Mouse (Mus musculus) cortical plate, adult 2 months (tissue): ENCODE data around the gene Cldn1. TPM values are rescaled to one million over a fixed set of nuclear protein-coding genes. Genes with fewer than 3 reads are reported as not detected.
A peak's percentile ranks its signal among the peaks of the same experiment; 100 is the strongest.

ENCODE experiments used
- H3K27ac ChIP-seq: fragments of 200-500 bp; 2 replicates; pipeline ENCODE4 v1.5.1; 2012; ENCODE audit warnings: low read length, control low read depth, inconsistent platforms; ENCODE audit not compliant: insufficient read depth
- H3K4me1 ChIP-seq: fragments of 200-500 bp; 2 replicates; pipeline ENCODE4 v1.6.1; 2011; ENCODE audit warnings: low read length; ENCODE audit not compliant: control insufficient read depth, insufficient read depth
- H3K4me3 ChIP-seq: fragments of 200-500 bp; 2 replicates; pipeline ENCODE4 v1.5.1; 2011; ENCODE audit warnings: mild to moderate bottlenecking, low read length, control low read depth; ENCODE audit not compliant: insufficient read depth
- CTCF ChIP-seq: fragments of 200-500 bp; IDR thresholded peaks from 2 replicates; pipeline ENCODE4 v1.5.1; 2011; ENCODE audit warnings: mild to moderate bottlenecking, control low read depth, low read length; ENCODE audit not compliant: insufficient read depth; ENCODE audit errors: extremely low read depth
- POLR2A ChIP-seq: fragments of 200-500 bp; IDR thresholded peaks from 2 replicates; pipeline ENCODE4 v1.6.1; 2011; ENCODE audit warnings: mild to moderate bottlenecking, low read length, control low read depth; ENCODE audit not compliant: insufficient read depth; ENCODE audit errors: extremely low read depth
- polyA plus RNA-seq: library from polyadenylated mRNA; depleted of rRNA; stranded (reverse); fragments of >200 nt; gene quantifications from 2 replicates; pipeline ENCODE4 v1.2.3, GENCODE M21; 2012; rRNA removed

Gene Cldn1
- 1.4 and 1.5 TPM in 2 replicates for polyA plus RNA-seq

DNA sequence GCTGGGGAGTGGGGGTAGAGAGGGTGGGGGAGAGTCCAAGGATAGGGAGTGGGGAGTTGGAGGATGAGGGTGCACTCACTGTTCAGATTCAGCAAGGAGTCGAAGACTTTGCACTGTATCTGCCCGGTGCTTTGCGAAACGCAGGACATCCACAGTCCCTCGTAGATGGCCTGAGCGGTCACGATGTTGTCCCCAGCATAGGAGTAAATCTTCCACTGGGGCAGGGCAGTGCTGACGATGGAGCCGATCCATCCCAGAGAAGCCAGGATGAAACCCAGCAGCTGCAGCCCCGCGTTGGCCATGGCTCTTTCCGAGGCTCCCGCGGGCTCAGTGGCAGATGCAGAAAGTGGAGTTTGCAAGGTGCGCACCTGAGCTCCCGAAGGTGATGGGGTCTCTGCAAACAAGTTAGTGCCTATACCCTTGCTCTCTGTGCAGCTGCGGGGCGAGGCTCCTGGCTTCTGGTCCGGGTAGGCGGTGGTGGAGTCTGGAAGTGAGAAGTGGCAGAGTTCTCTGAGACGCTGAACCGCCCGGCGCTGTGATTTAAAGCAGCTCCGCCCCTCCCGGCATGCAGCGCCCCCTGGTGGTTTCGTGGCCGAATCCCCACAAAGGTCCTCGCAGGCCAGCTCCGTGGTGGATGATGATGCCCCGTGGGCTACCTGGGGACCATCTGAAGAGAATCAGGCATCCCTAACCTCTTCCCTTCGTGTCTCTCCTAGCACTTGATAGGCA, at the start of gene Cldn1:
TSS of gene Cldn1 (minus strand) at position 517 of the 729 bp plus-strand sequence.
- TF ChIP-seq CTCF (peak; percentile 55), POLR2A (no peak)
- Histone ChIP-seq H3K4me1 (no peaks in the 10 kb centered on the region), H3K4me3 (peak within 1 kb of the TSS; percentile 49), H3K27ac (no peak within 1 kb of the TSS)

DNA sequence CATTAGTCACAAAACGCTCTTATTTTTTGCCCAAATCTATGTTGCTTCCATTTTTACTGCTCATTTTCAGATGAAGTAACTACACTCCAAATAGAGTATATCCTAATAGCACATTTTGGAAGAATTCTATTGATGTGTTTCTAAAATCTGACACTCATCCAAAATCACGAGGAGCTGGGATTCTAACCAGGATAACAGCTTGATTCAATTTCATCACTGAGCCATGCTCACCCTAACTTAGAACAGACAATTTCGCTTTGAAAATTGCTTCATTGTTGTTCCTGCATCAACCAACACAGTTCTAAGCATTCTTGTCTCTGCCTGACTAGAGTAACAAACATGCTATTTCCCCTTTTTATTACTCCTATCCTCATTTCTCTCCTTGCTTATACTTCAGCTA, 47.0 kb upstream of the Cldn1 start:
- Histone ChIP-seq H3K4me1 (no peaks in the 10 kb centered on the region), H3K27ac (no peak overlapping the region), H3K4me3 (no peak overlapping the region)
- no peak for TF ChIP-seq CTCF
- no peak for TF ChIP-seq POLR2A

- no peak overlapping the region for H3K4me3 ChIP-seq
- TF ChIP-seq POLR2A, result no peak
- no peak for TF ChIP-seq CTCF
Measured at GRCm38 (mm10) chr16:26404070-26404469, 32.4 kb upstream of the Cldn1 start.

GRCm38 (mm10) chr16:26400971-26401370, 29.3 kb upstream of the Cldn1 start:
- Histone ChIP-seq H3K27ac (no peak overlapping the region), H3K4me1 (no peaks in the 10 kb centered on the region), H3K4me3 (no peak overlapping the region)
- TF ChIP-seq POLR2A, result no peak
- no peak for TF ChIP-seq CTCF

More at GRCm38 (mm10) chr16:26404070-26404469, 32.4 kb upstream of the Cldn1 start:
- Histone ChIP-seq H3K27ac (no peak overlapping the region), H3K4me1 (no peaks in the 10 kb centered on the region)

GRCm38 (mm10) chr16:26400549-26400948, 28.9 kb upstream of the Cldn1 start:
- TF ChIP-seq POLR2A (no peak), CTCF (no peak)
- H3K4me3 ChIP-seq, result no peak overlapping the region
- no peak overlapping the region for H3K27ac ChIP-seq
- no peaks in the 10 kb centered on the region for H3K4me1 ChIP-seq

- no peak for TF ChIP-seq CTCF
- no peak for TF ChIP-seq POLR2A
- H3K4me1 ChIP-seq, result no peaks in the 10 kb centered on the region
- H3K27ac ChIP-seq, result no peak overlapping the region
- H3K4me3 ChIP-seq, result no peak overlapping the region
Measured at GRCm38 (mm10) chr16:26390936-26391335, 19.3 kb upstream of the Cldn1 start.

- no peak for TF ChIP-seq POLR2A
- Histone ChIP-seq H3K27ac (no peak overlapping the region), H3K4me1 (no peaks in the 10 kb centered on the region), H3K4me3 (no peak overlapping the region)
Measured at GRCm38 (mm10) chr16:26386159-26386558, 14.5 kb upstream of the Cldn1 start.

DNA sequence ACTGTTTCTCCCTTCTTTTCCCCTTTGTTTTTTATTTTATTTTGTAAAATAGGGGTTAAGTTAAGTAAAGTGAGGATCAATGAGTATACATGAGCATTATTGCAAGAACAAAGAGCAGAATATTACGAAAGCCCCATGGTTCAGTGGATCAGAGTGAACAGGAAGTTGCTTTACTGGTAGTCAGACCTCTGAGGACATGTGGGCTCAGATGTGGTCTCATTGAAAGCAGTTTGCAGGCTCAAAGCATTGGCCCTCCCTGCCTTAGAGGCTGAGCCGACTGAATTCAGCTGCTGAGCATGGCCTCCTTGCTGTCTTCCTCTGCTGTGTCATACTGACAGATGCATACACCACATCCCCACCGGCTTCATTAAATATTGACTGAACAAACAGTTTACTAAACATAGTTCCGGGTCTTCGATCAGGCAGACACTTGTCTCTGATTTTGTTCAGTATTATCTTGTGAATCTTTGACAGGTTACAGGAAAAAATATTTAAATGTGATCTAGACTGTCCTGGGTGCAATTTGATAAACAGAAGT, 12.5 kb upstream of the Cldn1 start:
- Histone ChIP-seq H3K4me3 (no peak overlapping the region), H3K4me1 (no peaks in the 10 kb centered on the region), H3K27ac (no peak overlapping the region)
- no peak for TF ChIP-seq CTCF
- no peak for TF ChIP-seq POLR2A

- H3K27ac ChIP-seq, result no peak overlapping the region
- no peak for TF ChIP-seq CTCF
- no peak for TF ChIP-seq POLR2A
- H3K4me3 ChIP-seq, result no peak overlapping the region
- no peaks in the 10 kb centered on the region for H3K4me1 ChIP-seq
Measured at GRCm38 (mm10) chr16:26377170-26377569, 5.5 kb upstream of the Cldn1 start.

DNA sequence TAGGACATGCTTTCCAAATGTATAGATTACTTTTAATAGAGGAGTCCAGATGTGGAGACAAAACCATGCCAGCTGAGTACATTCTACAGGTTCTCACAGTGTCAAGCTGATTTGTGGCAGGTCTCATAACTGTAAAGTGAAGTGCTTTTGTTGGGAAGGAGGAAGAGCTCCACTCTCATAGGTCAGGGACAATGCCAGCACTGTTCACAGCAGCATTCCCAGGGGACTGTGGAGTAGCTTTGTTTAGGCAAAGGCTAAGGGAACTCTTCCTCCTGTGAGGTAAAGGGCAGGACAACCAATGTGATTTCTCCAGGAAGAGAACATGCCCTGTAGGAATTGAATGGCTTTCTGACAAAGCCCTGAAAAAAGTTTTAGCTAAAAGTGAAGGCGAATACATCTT, 1.5 kb downstream of the Cldn1 start:
- no peak overlapping the region for H3K4me3 ChIP-seq
- H3K4me1 ChIP-seq, result no peaks in the 10 kb centered on the region
- no peak overlapping the region for H3K27ac ChIP-seq
- TF ChIP-seq CTCF (no peak), POLR2A (no peak)
